Mouse (Mus musculus) cerebral cortex, adult 2 months (tissue): ENCODE data around the gene Aacs.

Source experiments
- WGBS: fragments of 180-500 bp; shearing (Covaris S2); methylation state at CpG from one replicate; pipeline ENCODE4 v1.1.7; 2018; 5-methylcytosine and 5-hydroxymethylcytosine counted together

Gene Aacs

GRCm38 (mm10) chr5:125465701-125466106 is 9.9 kb upstream of the Aacs start:
- WGBS: under 1% methylated on average over 25 of the region's 25 CpGs

GRCm38 (mm10) chr5:125466483-125466882 is 9.1 kb upstream of the Aacs start:
- 82% methylated on average over 5 of the region's 5 CpGs for whole genome bisulfite sequencing

GRCm38 (mm10) chr5:125467261-125467660 is 8.4 kb upstream of the Aacs start:
- whole genome bisulfite sequencing: 84% methylated on average over 14 of the region's 14 CpGs

GRCm38 (mm10) chr5:125470713-125471112 is 4.9 kb upstream of the Aacs start:
- 73% methylated on average over 4 of the region's 4 CpGs for WGBS

GRCm38 (mm10) chr5:125472796-125473475 is 2.7 kb upstream of the Aacs start:
- WGBS: 83% methylated on average over 9 of the region's 9 CpGs

GRCm38 (mm10) chr5:125475030-125475429 is 584 bp upstream of the Aacs start:
- WGBS: 64% methylated on average over 12 of the region's 12 CpGs

GRCm38 (mm10) chr5:125476286-125476625 is 642 bp downstream of the Aacs start:
- 8% methylated on average over 5 of the region's 5 CpGs for WGBS

GRCm38 (mm10) chr5:125476799-125477198 is 1.2 kb downstream of the Aacs start:
- 29% methylated on average over 7 of the region's 7 CpGs for whole genome bisulfite sequencing

GRCm38 (mm10) chr5:125477533-125477932 is 1.9 kb downstream of the Aacs start:
- WGBS: 57% methylated on average over 7 of the region's 7 CpGs

GRCm38 (mm10) chr5:125478037-125478436 is 2.4 kb downstream of the Aacs start:
- 51% methylated on average over 7 of the region's 7 CpGs for WGBS

GRCm38 (mm10) chr5:125479376-125479775 is 3.8 kb downstream of the Aacs start:
- WGBS: 94% methylated on average over 3 of the region's 3 CpGs

- 80% methylated on average over 11 of the region's 11 CpGs for WGBS
Observed at GRCm38 (mm10) chr5:125480434-125481231, 5.0 kb downstream of the Aacs start.

- WGBS: 88% methylated on average over 7 of the region's 7 CpGs
Observed at GRCm38 (mm10) chr5:125482474-125482873, 6.9 kb downstream of the Aacs start.

GRCm38 (mm10) chr5:125483712-125484611 is 8.3 kb downstream of the Aacs start:
- 75% methylated on average over 6 of the region's 6 CpGs for WGBS

GRCm38 (mm10) chr5:125485031-125485778 is 9.6 kb downstream of the Aacs start:
- WGBS: 82% methylated on average over 4 of the region's 4 CpGs

GRCm38 (mm10) chr5:125486088-125486487 is 10.5 kb downstream of the Aacs start:
- 65% methylated on average over 1 of the region's 1 CpGs for WGBS

GRCm38 (mm10) chr5:125487375-125488115 is 11.9 kb downstream of the Aacs start:
- 62% methylated on average over 11 of the region's 11 CpGs for WGBS

GRCm38 (mm10) chr5:125488116-125488455 is 12.5 kb downstream of the Aacs start:
- 50% methylated on average over 4 of the region's 4 CpGs for whole genome bisulfite sequencing

GRCm38 (mm10) chr5:125488953-125489352 is 13.3 kb downstream of the Aacs start:
- WGBS: 80% methylated on average over 5 of the region's 5 CpGs

GRCm38 (mm10) chr5:125491107-125491506 is 15.5 kb downstream of the Aacs start:
- 66% methylated on average over 10 of the region's 10 CpGs for WGBS
